Mouse (Mus musculus) monocyte, adult 59 days (primary cell): Measurements from ENCODE around the gene Nup214. TPM values are rescaled to one million over a fixed set of nuclear protein-coding genes. Genes with fewer than 3 reads are reported as not detected.

Source experiments
- total RNA-seq, 2 experiments: library from RNA; stranded (reverse); gene quantifications; one replicate each; pipeline ENCODE4 v1.2.4; 2023

Gene Nup214
- 100 to 1,000 TPM in 1 of 2 experiments, 10 to 100 TPM in 1; 78.7 to 102 TPM for total RNA-seq

GRCm38 (mm10) chr2:31974141-31974808, at the start of gene Nup214:
TSS of gene Nup214 (plus strand) at chr2:31974436.

GRCm38 (mm10) chr2:31950058-31950871, 24.0 kb upstream of the Nup214 start, which contains the start of gene Aif1l:
TSS of gene Aif1l (plus strand) at chr2:31950139.

GRCm38 (mm10) chr2:32084111-32084871, 110.1 kb downstream of the Nup214 start, which contains the start of gene Fam78a:
TSS of gene Fam78a (minus strand) at chr2:32084857.

GRCm38 (mm10) chr2:32095351-32096121, 121.3 kb downstream of the Nup214 start, which contains the start of gene Plpp7:
TSS of gene Plpp7 (plus strand) at chr2:32095528.

Other genes starting within 250 kb of the Nup214 start
- gene Qrfp, start 163.9 kb upstream of the Nup214 start, total RNA-seq, result not detected
- not detected for gene Fibcd1, start 128.4 kb upstream of the Nup214 start, total RNA-seq
- under 1 TPM; 0.08 to 0.12 TPM for gene Lamc3, start 87.1 kb upstream of the Nup214 start, total RNA-seq
- gene Aif1l, start 24.3 kb upstream of the Nup214 start, total RNA-seq, result under 1 TPM in 1 of 2 experiments, not detected in 1; 0.16 TPM
- gene Fam78a, start 110.4 kb downstream of the Nup214 start, total RNA-seq, result 10 to 100 TPM; 29.6 to 32.6 TPM
- 1 to 10 TPM in 1 of 2 experiments, under 1 TPM in 1; 0.79 to 1.9 TPM for gene Plpp7, start 121.1 kb downstream of the Nup214 start, total RNA-seq
- 10 to 100 TPM; 51.4 to 53.6 TPM for gene Prrc2b, start 176.6 kb downstream of the Nup214 start, total RNA-seq